Mouse (Mus musculus): ENCODE results near the gene Ddx23.

The Ddx23 gene

DNA sequence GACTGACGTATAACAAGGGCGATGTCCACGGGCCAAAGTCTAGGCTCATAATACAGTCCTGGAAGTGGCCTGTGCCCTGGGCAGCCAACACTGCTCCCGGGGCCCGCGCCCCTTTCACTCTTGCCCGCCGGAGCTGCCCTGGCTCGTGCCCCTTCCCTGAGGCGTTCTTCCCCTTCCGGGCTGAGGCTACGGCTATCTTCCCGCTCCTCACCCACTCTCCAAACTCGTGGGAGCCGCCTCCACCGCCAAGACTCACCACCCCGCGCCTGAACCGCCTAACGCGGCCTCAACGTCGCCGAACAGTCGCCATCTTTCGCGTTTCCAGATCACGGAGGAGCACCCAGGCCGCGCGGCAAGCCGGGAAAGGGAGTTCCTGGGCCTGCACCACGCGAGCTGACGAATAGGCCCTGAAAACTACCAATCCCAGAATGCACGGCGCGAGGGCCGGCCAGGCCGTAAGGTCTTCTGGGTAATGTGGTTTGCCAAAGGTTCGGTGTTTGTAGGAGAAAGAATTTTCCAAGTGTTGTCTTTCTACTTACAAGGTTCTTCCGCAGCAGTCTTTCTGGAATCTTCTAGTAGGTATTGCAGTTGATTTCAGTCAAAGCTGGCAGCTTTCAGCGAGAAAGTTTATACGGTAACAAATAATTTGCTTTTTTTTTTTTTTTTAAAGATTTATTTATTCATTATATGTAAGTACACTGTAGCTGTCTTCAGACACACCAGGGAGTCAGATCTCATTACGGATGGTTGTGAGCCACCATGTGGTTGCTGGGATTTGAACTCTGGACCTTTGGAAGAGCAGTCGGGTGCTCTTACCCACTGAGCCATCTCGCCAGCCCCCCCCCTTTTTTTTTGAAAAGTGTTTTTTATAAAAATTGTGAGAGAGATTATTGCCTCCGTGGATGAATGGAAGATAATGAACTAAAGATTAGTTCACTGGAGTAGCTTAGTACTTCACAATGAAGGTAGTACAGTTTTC lies at the start of gene Ddx23:
Gene Ddx23, minus strand, starts transcription at position 328 of the 979 bp plus-strand sequence.
- DNase-seq: peak; percentile 98

DNA sequence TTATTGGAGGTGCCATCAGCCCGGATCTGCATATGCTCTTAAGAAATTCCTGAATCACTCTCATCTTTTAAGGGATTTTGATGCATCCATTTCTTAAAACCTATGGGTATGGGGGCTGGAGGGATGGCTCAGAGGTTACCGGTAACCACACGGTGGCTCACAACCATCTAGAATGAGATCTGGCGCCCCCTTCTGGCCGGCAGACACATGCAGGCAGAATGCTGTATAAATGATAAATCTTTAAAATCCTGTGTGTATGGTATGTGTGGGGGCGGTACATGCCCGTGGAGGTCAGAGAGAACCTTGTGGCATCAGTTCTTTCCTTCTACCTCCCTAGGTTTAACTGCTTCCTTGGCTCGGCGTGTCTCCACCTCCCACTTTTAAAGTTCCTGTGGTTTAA lies 47.7 kb upstream of the Ddx23 start:
- peak; percentile 79 for DNase-seq

DNA sequence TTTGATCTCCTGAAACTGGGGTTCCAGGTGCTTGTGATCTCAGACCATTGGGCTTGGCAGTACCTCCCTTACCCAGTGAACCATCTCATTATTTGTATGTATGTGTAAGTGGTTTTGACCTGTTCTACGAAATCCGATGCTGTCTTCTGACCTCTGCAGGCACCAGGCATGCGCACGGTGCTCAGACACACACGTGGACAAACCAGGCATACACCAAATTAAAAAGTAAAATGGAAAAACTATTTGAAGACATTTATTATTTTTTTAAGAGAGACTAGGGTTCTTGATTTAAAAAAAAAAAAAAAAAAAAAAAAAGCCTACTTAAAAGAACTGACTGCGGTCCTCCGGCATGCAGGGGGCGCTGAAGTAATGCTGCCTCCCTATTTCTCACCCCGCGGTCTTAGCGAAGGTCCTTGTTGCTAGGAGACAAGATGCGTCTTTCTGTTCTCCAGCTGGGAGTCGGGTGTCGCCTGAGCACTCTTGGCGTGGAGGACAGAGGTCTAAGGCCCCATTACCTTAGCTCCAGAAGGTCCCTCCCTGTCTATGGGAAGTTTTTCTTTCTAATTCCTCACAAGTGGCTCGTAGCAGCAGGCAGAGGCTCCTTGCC lies 45.2 kb upstream of the Ddx23 start, which contains the start of gene Ccdc65:
Gene Ccdc65, plus strand, starts transcription at position 442 of the 607 bp plus-strand sequence.
- peak; percentile 94 for DNase-seq

DNA sequence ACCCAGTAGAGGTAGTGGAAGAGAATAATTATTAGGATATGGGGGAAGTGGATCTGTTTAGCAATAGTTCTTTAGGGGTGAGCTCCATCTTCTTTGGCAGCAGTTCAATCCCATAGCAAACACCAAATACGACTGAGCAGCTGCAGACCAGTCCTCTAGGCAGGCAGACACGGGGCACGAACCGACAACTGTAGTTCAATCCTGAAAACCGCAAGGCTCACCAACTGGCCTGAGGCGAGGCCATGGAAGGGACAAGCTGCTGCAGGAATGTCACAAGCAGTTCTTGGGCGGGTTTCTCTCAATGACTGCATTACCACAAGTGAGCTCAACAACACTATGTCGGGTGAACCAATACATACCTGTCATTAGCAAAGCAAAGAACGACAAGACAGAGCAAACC lies 41.6 kb upstream of the Ddx23 start:
- no peak for DNase-seq

DNA sequence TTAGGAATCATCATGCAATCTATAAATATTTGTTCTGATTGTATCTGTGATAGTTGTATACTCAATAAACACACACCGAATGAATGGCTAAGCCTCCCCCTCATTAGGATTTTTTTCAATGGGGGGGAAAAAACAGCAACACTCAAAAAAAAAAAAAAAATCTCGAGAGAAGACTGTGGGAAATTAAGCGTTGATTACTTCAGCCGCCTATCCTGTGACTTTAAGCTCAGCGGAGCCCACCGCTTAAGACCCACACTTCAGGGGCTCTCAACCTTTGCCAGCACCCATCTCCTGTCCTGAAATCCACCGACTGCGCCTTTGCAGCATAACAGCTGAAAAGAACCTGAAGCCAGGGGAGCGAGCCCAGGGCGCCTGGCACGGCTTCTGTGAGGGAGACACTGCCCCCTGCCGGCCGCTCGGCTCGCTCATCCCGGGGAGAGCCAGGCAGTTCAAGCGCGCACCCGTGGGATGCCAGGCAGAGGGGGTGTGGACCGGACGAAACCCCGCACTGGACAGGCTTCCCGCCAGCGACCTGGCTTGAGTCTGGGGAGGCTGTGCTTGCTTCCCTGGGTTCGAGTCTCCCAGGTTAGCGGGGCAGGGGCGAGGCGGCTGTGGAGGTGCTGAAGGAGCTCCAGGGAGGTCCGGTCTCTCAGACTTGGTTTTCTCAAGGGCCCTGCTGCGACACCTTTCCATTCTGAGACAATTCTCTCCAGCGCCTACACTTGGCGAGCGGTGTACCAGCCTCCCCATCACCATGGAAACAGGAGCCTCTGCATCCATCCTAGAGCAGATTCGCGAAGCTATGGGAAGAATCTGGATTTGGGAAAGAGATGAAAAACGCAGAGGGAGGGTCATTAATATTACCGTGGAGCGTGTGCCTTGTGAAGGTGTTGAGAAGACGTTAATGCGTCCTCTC lies 36.8 kb upstream of the Ddx23 start:
- peak; percentile 90 for DNase-seq

DNA sequence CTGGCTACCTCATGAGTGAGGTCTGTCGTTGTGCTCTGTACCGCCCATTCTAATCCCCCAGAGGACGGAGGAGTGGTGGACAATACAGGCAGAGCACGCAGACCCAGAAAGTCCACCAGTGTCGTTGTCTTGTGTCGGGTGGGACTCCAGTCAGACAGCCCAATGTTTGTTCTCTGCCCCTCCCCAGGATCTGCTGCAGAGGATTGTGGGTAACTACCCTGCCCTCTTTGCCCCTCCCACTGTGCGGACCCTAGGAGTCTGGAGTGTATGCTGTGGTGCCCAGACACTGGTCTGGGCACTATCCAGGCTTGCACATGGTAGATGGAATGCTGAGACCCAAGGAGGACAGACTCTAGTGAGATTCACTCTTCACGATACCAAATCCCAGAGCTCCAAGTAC lies 33.5 kb upstream of the Ddx23 start:
- no peak for DNase-seq

DNA sequence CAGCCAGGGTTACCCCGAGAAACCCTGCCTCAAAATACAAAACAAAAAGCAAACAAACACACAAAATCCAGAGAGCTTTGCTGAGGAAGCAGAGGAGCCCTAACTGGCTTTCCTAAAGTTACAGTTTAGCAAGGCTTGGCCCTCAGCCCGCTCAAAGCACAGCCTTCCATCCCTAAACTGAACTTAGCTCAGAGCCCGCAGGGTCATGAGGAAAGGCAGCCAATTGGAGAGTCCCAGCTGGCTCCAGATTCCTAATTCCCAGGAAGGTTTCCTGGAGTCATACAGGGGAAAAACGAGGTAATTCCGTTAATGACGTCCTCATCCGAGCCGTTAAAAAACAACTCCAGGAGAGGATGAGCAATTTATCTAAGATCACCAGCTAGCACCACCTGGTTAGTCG lies 33.0 kb upstream of the Ddx23 start:
- peak; percentile 36 for DNase-seq

DNA sequence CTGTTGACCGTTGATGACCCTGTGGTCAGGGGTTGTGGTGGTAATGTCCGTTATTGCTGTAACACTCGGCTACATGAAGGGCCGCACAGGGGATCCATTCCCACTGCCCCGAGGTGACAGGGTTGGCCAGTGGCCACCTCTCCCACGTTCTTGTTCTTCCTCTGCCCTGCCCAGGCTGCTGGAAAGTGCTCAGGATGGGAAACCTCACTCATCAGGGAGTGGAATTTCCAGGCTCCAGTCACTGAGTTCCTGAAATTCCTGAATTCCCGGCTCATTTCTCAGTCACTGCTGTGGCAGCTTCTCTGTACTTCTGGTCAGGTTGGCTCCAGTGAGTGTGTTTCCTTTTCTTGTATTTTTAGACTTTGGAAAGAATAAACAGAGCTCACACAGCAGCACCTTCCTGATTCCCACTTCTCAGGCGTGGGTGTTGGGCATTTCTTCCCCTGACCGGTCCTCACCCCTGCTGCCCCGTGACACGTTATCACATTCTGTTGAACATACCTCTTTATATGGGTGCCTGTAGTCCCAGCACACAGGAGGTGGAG lies 29.5 kb upstream of the Ddx23 start:
- DNase-seq: peak; percentile 65

DNA sequence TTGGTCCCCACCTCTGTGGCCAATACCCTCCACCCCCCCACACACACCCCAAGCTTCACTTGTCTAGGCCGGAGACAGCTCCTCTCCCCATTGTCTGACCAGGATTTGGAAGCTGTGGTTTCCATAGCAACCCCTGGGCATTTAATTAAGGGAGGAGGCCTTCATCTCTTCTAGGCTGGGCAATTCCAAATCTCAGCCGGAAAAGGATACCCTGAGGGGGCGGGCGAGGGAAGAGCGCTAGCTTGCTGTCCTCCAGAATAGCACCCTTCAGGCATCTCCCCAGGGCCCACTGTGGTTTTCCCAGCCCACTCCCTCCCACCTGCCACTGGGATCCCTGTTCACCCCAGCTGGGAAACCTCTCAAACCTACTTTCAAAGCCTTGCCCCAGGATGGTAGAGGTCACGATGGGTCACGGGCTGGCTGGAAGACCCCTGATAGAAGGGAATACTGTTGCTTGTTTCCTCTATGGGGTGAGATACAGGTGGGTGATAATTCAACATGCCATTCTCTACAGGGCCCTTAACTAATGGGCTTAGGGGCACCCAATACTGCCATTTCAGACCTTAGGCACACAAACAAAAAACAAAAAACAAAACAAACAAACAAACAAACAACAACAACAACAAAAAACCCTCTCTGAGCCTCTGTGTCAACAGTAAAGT lies 28.9 kb upstream of the Ddx23 start:
- no peak for DNase-seq

DNA sequence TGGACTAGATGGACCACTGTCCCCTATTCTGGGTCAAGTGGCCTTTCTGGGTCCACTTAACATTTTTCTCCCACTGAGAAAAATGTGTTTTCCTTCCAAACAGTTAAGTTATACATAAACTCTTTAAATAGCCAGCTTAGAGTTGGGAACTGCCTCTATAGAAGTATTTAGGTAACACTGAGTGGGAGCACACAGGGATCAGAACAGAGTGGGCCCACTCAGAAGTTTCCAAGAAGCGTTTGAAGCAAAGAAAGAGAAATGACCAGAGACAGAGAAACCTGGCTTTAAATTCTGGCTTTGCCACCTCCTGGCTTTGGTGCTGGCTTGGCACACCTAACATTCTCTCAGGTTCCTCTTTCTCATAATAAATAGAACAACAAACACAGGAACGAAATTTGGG lies 27.0 kb upstream of the Ddx23 start:
- no peak for DNase-seq

DNA sequence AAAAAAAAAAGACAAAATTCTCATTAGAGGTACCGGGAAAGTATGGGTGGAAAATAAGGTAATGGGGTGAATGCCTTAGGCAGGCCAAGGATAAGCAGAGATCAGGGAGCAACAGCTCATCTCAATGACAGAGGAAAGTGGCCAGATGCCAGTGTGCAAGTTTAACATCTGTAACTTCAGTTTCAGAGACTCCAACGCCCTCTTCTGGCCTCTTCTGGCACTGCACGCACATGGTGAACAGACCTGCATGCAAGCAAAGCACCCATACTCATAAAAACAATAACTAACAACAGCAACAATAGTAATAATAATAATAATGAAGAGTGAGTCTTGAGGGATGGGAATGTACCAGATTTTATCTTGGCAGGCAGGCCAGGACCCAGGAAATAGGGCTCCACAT lies 23.2 kb upstream of the Ddx23 start:
- DNase-seq: no peak

DNA sequence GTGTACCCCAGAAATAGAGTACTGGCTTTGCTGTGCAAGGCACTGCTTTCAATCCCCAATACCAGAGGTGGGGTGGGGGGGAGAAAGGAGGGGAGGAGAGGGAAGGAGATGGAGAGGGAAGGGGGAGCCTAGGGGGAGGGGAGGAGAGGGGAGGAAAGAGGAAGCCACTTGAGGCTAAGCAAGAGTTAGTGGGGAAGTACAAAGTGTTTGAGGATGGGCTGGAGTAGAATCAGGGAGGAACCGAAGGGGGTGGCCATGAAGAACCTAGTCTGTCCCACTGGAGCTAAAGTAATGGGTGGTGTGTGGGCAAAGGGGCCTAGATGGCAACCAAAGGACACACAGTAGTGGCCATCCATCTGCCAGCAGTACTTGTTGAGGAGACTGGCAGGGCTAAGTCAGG lies 21.1 kb upstream of the Ddx23 start:
- no peak for DNase-seq

DNA sequence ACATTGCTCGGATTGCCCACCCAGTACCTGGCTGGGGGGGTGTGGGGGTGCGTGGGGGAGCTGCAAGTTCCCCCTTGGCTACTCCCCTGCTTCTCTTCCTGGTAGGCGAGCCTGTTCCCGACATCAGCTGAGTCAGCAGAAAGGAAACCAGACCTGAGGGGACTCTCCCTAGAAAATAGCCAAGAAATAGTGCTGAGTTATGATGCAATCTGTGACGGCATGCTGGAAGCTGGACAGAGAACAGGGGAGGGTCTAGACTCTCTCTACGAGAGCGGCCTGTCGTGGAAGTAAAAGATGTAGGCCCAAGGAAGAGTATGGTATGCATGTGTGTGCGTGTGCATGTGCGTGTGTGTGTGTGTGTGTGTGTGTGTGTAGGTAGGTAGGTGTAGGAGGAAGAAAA lies 20.5 kb upstream of the Ddx23 start:
- DNase-seq: peak; percentile 39

DNA sequence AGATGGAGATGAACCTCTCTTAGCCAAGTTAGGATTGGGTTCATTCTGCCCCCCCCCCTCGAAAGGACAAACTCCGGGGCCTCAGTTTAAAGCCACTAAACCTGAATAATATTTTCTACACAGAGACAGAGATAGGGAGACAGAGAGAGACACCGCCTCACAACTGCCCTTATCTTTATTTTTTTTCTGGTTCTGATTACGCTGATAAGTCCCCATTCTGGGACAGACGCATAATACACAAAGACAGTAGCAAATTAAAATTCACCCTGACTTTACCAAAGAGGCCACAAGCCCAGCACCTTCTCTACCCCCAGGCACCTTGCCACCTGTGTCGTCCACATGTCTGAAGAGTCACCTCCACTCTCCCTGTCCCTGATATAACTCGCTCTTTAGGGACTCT lies 18.9 kb upstream of the Ddx23 start:
- no peak for DNase-seq

DNA sequence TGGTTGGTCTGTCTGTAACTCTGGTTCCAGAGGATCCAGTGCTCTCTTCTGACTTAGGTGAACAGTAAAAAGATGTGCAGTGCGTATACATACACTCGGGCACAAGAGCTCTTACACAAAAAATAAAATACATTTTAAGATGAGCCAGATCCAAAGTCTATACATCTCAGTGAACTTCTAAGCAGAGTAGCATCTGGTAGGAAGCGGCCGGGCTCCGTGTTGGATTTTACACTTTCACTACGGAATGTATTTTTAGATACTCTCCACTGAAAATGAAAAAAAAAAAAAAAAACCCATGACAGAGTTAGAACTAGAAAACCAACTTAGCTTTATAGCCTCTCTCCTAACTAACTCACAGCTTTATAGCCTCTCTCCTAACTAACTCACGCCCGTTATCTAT lies 18.0 kb upstream of the Ddx23 start:
- DNase-seq: no peak

DNA sequence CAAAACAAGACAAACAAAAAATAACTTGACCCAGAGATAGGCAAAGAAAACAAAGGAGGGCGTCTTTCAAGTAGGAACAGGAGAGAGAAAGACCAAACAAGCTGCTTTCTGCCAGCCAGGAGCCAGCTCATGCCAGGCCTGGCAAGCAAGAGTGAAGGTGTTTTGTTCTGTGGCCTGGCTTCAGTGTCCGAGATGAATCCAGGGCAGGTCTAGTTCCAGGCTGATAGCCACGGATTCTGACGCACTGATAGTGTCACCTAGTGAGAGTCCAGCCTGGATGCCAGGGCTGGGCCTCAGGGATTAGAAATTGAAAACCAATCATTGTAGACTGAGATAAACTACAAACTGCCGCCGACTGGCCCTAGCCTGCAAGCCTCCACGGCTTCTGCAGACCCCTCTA lies 15.3 kb upstream of the Ddx23 start:
- DNase-seq: no peak

DNA sequence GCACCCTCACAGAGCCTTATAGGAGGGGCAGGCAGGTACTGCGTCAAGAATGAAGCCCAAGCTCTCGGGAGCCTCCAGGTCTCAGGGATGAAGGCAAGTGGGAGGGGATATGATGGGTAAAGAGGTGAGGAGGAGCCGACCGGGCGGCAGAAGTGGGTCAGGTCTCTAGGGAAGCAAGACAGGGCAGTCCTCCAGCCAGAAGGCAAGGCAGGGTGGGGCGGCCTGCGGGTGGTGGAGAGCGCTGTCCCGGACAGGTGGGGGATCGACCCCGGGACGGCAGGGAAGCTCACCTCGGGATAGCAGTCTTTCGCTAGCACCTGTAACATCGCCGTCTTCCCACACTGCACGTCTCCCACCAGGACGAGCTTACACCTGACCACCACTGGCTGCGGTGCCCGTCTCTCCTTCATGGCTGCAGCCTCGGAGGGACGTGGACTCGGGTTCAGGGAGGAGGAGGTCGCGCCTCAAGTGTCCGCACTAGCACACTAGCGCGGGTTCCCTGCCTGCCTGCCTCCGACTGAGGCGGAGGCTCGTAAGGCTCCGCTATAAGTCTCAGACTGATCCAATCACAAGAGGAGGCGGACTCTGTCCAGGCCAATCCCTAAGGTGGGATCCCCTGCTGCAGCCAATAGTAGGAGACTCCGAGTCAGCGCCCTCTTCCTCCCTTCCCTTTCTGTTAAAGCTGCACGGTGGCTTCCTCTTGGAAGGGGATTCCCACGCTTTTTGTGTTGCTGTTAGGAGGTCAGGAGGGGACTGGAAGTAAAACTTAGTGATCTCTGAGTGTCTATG lies 14.4 kb upstream of the Ddx23 start, which contains the start of gene Rnd1:
Gene Rnd1, minus strand, starts transcription at position 522 of the 789 bp plus-strand sequence.
- peak; percentile 87 for DNase-seq

DNA sequence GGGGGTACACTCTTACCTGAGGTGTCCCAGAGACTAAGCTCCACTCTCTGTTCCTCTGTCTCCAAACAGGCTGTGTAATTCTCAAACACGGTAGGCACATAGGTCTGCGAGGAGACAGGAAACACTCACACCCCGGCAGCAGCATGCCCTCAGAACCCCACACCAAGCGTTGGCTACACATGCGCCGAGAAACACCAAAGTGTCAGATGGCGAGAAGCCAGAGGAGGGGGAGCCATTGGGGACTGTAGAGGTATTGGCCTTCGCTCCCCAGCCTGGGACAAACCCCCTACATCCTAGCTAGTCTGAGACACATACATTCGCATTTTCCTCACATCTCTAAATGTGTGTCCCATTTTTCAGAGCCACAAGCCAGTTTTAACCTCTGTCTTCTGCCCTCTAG lies 13.8 kb upstream of the Ddx23 start:
- peak; percentile 25 for DNase-seq

DNA sequence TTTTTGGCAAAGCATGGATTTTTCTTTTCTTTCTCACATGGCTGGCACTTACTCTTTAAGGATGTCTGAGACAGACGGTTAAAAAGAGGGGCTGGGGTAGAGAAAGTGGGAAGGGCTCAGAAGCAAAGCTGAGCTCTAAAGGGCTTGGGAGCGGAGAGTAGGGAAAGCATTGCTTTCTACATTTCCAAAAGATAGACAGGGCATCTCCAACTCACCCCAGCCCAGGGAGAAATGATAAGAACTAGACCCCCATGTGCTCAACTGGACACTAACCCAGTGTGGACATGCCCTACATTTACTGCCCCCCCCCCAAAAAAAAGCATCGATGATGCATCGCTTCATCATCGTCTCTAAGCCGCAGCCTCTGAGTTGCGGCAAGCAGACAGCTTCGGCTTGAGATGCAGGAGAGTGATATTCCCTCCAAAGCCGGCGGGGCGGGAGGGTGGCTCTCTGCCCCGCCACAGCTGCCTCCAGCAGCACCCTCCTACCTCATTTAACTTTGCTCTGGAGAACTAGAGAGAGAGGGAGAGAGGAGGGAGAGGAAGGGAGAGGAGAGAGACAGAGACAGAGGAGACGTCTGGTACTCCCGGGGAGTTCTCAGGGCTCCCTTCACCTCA lies 13.0 kb upstream of the Ddx23 start:
- no peak for DNase-seq

DNA sequence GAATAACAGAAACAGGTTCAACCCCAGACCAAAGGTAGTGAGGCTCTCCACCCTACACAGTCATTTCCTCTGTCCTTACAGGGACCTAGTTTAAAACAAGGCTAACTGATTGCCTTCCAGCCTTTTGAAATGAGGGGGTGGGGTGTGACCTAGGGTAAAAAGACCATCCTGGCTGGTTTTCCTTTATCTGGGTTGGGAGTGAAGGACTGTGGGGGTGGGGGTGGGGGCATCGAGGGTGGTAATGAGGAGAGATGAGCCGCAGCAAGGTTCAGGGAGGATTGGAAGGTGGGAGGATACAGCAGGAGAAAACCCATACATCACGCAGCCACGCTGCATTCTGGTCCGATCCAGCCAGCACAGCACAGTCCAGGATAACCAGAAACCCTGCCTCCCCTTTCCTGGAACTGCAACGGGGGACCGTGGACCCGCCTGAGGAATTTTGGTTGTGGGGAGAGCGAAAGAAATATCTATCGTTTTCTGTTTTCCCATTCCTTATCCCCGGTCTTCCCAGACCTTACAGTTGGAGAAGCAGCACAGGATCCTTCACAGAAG lies 12.4 kb upstream of the Ddx23 start:
- DNase-seq: no peak
